26 mouse cellular contexts compared by ENCODE assay signal in genomic region chr11:97181061-97181460, GRCm38 (mm10).
"Had no signal": no experiment of that assay in that cellular context is flagged by ENCODE, and none has a peak within 500 bp of the region (broad histone marks: within the 10 kb centered on the region; RNA-seq: fewer than 3 reads in every experiment).

No protein-coding gene starts in this region.

- ATAC-seq: hindbrain, postnatal 0 days had no signal

- H3K9me3 ChIP-seq: heart, embryonic 13.5 days; heart, embryonic 15.5 days; hindbrain, embryonic 13.5 days; hindbrain, embryonic 15.5 days; kidney, embryonic 15.5 days; limb, embryonic 13.5 days; limb, embryonic 15.5 days had no signal

- H3K27ac ChIP-seq: heart, adult 2 months; heart, embryonic 13.5 days; heart, embryonic 15.5 days; hindbrain, embryonic 13.5 days; hindbrain, embryonic 15.5 days; hindbrain, postnatal 0 days; kidney, embryonic 15.5 days; kidney, postnatal 0 days; limb, embryonic 13.5 days; limb, embryonic 15.5 days; liver, embryonic 14.5 days had no signal

- H3K4me2 ChIP-seq: heart, embryonic 11.5 days; heart, embryonic 13.5 days; heart, embryonic 15.5 days; hindbrain, embryonic 13.5 days; hindbrain, embryonic 15.5 days; kidney, embryonic 15.5 days; limb, embryonic 13.5 days; limb, embryonic 15.5 days; liver, embryonic 11.5 days had no signal

- H3K4me3 ChIP-seq: heart, adult 2 months; heart, embryonic 13.5 days; heart, embryonic 15.5 days; hindbrain, embryonic 13.5 days; hindbrain, embryonic 15.5 days; kidney, embryonic 15.5 days; limb, embryonic 13.5 days; limb, embryonic 15.5 days had no signal

- DNase-seq: gastrocnemius, postnatal 14 days; gastrocnemius, postnatal 36 days; heart, adult 11 months; heart, adult 2 months; heart, postnatal 14 days; heart, postnatal 36 days; kidney, adult 11 months; kidney, adult 2 months; kidney, adult 9 months; kidney, postnatal 14 days; kidney, postnatal 36 days; layer of hippocampus, adult 9-11 months; layer of hippocampus, postnatal 36 days; left cerebral cortex, postnatal 4 days had no signal

- H3K27me3 ChIP-seq: heart, embryonic 13.5 days; heart, embryonic 15.5 days; hindbrain, embryonic 13.5 days; hindbrain, embryonic 15.5 days; kidney, embryonic 15.5 days; limb, embryonic 13.5 days; limb, embryonic 15.5 days had no signal

- H3K9ac ChIP-seq: heart, embryonic 13.5 days; heart, embryonic 15.5 days; hindbrain, embryonic 13.5 days; hindbrain, embryonic 15.5 days; kidney, embryonic 15.5 days; limb, embryonic 15.5 days; liver, embryonic 14.5 days had no signal
